Mouse (Mus musculus) forebrain, embryonic 10.5 days (tissue): ENCODE measurements around the gene Copz1. TPM values are rescaled to one million over a fixed set of nuclear protein-coding genes. Genes with fewer than 3 reads are reported as not detected.
A peak's percentile ranks its signal among the peaks of the same experiment; 100 is the strongest.
"Not testable (repeated sequence)": the region's sequence is repeated elsewhere in the genome, so short reads cannot be mapped to it uniquely, and the experiment has no call there.

Experiments used
- DNase-seq: peaks from one replicate; pipeline ENCODE4 v3.0.0-alpha.2; 2017; ENCODE audit warnings: low spot score; ENCODE audit errors: extremely low spot score
- H3K27ac ChIP-seq: fragments of 300-500 bp; sonication (generic); 2 replicates; pipeline ENCODE4 v1.5.1; 2016; ENCODE audit warnings: mild to moderate bottlenecking
- H3K27me3 ChIP-seq: fragments of 300-500 bp; sonication (generic); 2 replicates; pipeline ENCODE4 v1.6.1; 2016; ENCODE audit warnings: mild to moderate bottlenecking; ENCODE audit not compliant: poor library complexity, severe bottlenecking
- H3K36me3 ChIP-seq: fragments of 300-500 bp; sonication (generic); replicated peaks from 2 replicates; pipeline ENCODE4 v1.6.1; 2016; ENCODE audit warnings: mild to moderate bottlenecking, moderate library complexity
- H3K4me1 ChIP-seq: fragments of 300-500 bp; sonication (generic); 2 replicates; pipeline ENCODE4 v1.6.1; 2016
- H3K4me3 ChIP-seq: fragments of 300-500 bp; sonication (generic); 2 replicates; pipeline ENCODE4 v1.5.1; 2016; ENCODE audit warnings: mild to moderate bottlenecking, moderate library complexity
- H3K9me3 ChIP-seq: fragments of 300-500 bp; sonication (generic); 2 replicates; pipeline ENCODE4 v1.6.1; 2016; ENCODE audit warnings: mild to moderate bottlenecking, moderate library complexity
- WGBS: fragments of 180-500 bp; shearing (Covaris S2); methylation state at CpG from one replicate; pipeline ENCODE4 v1.1.7; 2016; 5-methylcytosine and 5-hydroxymethylcytosine counted together
- polyA plus RNA-seq: library from polyadenylated mRNA; unstranded; fragments of >200 nt; fragmentation: Nextera tagmentation; extraction: Ambion mirVana; gene quantifications from 2 replicates; pipeline ENCODE4 v1.2.1, GENCODE M21; 2016

Gene Copz1
- polyA plus RNA-seq, 1 experiment from 2014 or later, result 279 TPM

GRCm38 (mm10) chr15:103257790-103258728, 14.5 kb upstream of the Copz1 start, which contains the start of gene Nfe2:
Gene Nfe2 (minus strand): TSS chr15:103258403.
- DNase-seq, result no peak
- Histone ChIP-seq H3K4me3 (peak within 1 kb of the TSS; percentile 33), H3K36me3 (no peaks in the 10 kb centered on the region), H3K27me3 (peaks cover 47% of the 10 kb centered on the region), H3K4me1 (peaks cover 25% of the 10 kb centered on the region), H3K27ac (peak within 1 kb of the TSS; percentile 40), H3K9me3 (no peaks in the 10 kb centered on the region)
- 15% methylated on average over 15 of the region's 15 CpGs for WGBS

- H3K27ac ChIP-seq, result no peak overlapping the region
- H3K4me3 ChIP-seq, result no peak overlapping the region
- no peaks in the 10 kb centered on the region for H3K9me3 ChIP-seq
- 89% methylated on average over 5 of the region's 5 CpGs for WGBS
- peaks cover 25% of the 10 kb centered on the region for H3K4me1 ChIP-seq
- peaks cover 37% of the 10 kb centered on the region for H3K27me3 ChIP-seq
- H3K36me3 ChIP-seq, result no peaks in the 10 kb centered on the region
- DNase-seq, result no peak
These were observed 13.4 kb upstream of the Copz1 start for GRCm38 (mm10) chr15:103259162-103259561.

DNA sequence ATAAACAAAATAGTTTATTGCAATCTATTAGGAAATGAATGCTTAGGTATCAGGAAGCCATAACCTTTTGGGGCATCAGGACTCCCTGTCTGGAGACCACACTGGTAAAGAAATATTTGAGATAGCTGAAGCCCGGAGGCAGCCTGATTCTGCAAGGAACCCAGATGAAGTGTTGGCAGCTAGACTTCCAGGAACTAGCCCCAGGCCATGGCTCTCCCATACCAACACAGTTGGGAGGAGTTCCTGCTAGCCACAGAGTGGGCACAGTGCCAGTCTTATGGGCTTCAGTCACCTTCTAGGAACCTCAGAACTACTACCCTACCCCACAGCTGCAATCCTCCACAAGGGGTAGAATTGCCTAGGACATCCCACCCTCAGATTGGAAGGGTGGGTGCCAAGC, 12.5 kb upstream of the Copz1 start:
- 77% methylated on average over 1 of the region's 1 CpGs for WGBS
- DNase-seq, result no peak
- Histone ChIP-seq H3K4me3 (no peak overlapping the region), H3K27me3 (peaks cover 29% of the 10 kb centered on the region), H3K27ac (no peak overlapping the region), H3K36me3 (no peaks in the 10 kb centered on the region), H3K9me3 (no peaks in the 10 kb centered on the region), H3K4me1 (peaks cover 19% of the 10 kb centered on the region)

GRCm38 (mm10) chr15:103264794-103265193, 7.7 kb upstream of the Copz1 start:
- no peak overlapping the region for H3K4me3 ChIP-seq

DNA sequence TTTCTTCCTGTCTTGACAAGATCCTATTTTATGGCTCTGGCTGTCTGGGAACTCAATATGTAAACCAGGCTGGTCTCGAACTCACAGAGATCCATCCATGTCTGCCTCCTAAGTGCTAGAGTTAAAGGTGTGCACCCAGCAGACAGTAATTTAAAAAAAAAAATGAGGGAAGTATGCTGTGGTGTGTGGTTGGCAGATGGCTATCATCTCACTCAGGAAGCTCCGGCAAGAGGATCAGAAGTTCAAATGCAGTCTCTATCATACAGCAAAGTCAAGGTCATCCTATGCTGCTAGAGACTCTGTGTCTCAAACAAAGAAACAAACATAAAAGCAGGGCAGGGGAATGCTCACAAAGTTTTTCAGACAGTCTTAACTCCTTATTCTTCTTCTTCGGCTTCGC, 3.6 kb upstream of the Copz1 start:
- no peak for DNase-seq
- Histone ChIP-seq H3K27ac (no peak overlapping the region), H3K9me3 (no peaks in the 10 kb centered on the region), H3K4me3 (no peak overlapping the region), H3K36me3 (no peaks in the 10 kb centered on the region), H3K27me3 (no peaks in the 10 kb centered on the region), H3K4me1 (peaks cover 7% of the 10 kb centered on the region)
- whole genome bisulfite sequencing, result 91% methylated on average over 4 of the region's 4 CpGs

More at GRCm38 (mm10) chr15:103264794-103265193, 7.7 kb upstream of the Copz1 start:
- Histone ChIP-seq H3K27ac (no peak overlapping the region), H3K27me3 (no peaks in the 10 kb centered on the region), H3K4me1 (no peaks in the 10 kb centered on the region), H3K9me3 (no peaks in the 10 kb centered on the region), H3K36me3 (no peaks in the 10 kb centered on the region)
- WGBS, result 91% methylated on average over 2 of the region's 2 CpGs
- DNase-seq, result no peak

DNA sequence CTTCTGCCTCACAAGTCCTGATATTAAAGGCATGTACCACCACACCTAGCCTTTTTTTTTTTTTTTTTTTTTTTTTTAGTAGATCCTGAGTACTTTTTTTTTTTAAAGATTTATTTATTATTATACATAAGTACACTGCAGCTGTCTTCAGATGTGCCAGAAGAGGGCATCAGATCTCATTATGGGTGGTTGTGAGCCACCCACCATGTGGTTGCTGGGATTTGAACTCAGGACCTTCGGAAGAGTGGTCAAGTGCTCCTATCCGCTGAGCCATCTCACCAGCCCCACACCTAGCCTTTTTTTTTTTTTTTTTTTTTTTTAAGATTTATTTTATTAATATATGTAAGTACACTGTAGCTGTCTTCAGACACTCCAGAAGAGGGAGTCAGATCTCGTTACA, 3.4 kb downstream of the Copz1 start:
- DNase-seq, H3K27ac ChIP-seq, H3K4me3 ChIP-seq, H3K9me3 ChIP-seq, H3K27me3 ChIP-seq: not testable (repeated sequence)
- H3K4me1 ChIP-seq, result peaks cover 20% of the 10 kb centered on the region
- peaks cover 17% of the 10 kb centered on the region for H3K36me3 ChIP-seq
- WGBS, result 97% methylated on average over 3 of the region's 3 CpGs

- peaks cover 18% of the 10 kb centered on the region for H3K36me3 ChIP-seq
- peaks cover 20% of the 10 kb centered on the region for H3K4me1 ChIP-seq
- no peaks in the 10 kb centered on the region for H3K27me3 ChIP-seq
- H3K27ac ChIP-seq, result no peak overlapping the region
- WGBS, result 80% methylated on average over 7 of the region's 7 CpGs
- H3K4me3 ChIP-seq, result no peak overlapping the region
- H3K9me3 ChIP-seq, result no peaks in the 10 kb centered on the region
- no peak for DNase-seq
These were observed 5.4 kb downstream of the Copz1 start for GRCm38 (mm10) chr15:103277949-103278348.

GRCm38 (mm10) chr15:103279750-103280149, 7.2 kb downstream of the Copz1 start:
- Histone ChIP-seq H3K27ac (no peak overlapping the region), H3K9me3 (no peaks in the 10 kb centered on the region), H3K36me3 (peaks cover 21% of the 10 kb centered on the region), H3K4me1 (peaks cover 6% of the 10 kb centered on the region), H3K4me3 (no peak overlapping the region), H3K27me3 (no peaks in the 10 kb centered on the region)
- 59% methylated on average over 3 of the region's 3 CpGs for WGBS
- DNase-seq, result no peak

DNA sequence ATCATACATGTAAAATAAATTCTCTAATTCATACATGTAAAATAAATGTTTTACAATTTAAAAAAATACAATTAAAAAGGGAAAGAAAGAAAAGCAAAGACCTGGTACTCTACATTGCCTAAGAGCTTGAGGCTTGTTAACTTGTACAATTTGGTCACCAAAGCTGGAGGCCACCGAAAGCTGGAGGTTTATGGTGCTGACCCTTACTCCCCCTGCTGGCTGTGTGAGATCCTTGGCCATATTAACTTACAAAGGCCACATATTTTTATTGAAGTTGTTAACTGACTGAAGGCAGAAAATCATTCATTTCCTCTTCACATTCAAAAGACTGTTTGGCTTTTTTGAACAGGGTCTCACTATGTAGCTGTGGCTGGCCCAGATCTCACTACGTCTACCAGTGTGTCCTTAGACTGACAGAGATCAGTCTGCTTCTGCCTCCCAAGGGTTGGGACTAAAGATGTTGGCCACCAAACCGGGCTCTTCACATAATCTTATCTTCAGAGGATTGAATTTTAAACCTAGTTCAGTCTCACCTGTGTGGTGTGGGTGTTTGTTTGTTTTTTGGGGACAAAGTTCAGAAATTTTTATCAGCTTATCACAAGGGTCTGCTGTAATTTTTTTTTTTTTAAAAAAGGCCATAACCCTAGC, 8.4 kb downstream of the Copz1 start:
- peaks cover 18% of the 10 kb centered on the region for H3K4me1 ChIP-seq
- no peak overlapping the region for H3K4me3 ChIP-seq
- no peak overlapping the region for H3K27ac ChIP-seq
- DNase-seq, result no peak
- no peaks in the 10 kb centered on the region for H3K9me3 ChIP-seq
- 83% methylated on average over 3 of the region's 3 CpGs for WGBS
- H3K27me3 ChIP-seq, result no peaks in the 10 kb centered on the region
- peaks cover 21% of the 10 kb centered on the region for H3K36me3 ChIP-seq

GRCm38 (mm10) chr15:103281465-103282205, 9.1 kb downstream of the Copz1 start:
- Histone ChIP-seq H3K27me3 (no peaks in the 10 kb centered on the region), H3K4me3 (no peak overlapping the region), H3K4me1 (peaks cover 18% of the 10 kb centered on the region), H3K9me3 (no peaks in the 10 kb centered on the region), H3K27ac (no peak overlapping the region), H3K36me3 (peaks cover 23% of the 10 kb centered on the region)
- DNase-seq, result no peak
- WGBS, result 96% methylated on average over 3 of the region's 3 CpGs

DNA sequence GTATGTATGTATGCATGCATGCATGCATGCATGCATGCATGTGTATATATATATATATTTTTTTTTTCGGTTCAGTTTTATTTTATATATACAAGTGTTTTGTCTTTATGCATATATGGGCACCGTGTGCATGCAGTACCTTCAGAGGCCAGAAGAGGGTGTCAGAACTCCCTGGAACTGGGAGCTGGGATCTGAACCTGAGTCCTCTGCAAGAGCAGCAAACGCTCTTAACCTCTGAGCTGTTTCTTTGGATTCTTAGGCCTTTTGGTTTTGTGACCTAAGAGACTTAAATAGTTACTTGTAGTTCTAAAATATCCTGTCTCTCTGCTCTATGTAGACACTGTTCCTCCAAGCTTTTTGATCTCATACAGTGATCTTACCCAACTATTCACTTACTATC, 11.6 kb downstream of the Copz1 start:
- peak; percentile 63 for DNase-seq
- Histone ChIP-seq H3K4me3 (no peak overlapping the region), H3K4me1 (peaks cover 13% of the 10 kb centered on the region), H3K36me3 (peaks cover 23% of the 10 kb centered on the region), H3K9me3 (no peaks in the 10 kb centered on the region), H3K27ac (no peak overlapping the region), H3K27me3 (no peaks in the 10 kb centered on the region)
- 60% methylated on average over 3 of the region's 3 CpGs for WGBS

DNA sequence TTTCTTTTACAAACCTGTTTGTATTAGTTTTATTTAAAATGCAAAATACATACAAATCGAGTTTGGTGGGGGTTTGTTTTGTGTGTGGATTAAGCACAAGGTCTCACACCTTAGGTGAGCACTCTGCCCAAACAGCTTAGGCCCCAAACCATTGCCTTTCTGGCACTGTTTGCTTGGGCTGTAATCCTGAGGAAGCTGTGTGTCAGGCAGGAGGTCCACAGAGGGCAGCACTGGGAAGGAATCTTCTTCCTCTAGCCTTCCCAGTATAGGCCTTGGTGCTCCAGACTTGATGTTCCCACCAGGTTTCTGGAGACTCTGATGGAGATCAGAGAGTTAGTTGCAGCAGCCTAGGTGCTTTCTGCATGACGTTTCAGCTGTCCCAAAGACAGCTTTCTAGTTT, 12.1 kb downstream of the Copz1 start:
- Histone ChIP-seq H3K27ac (peak overlapping the region; percentile 26; the same call in 1 of the 2 replicates), H3K36me3 (peaks cover 28% of the 10 kb centered on the region), H3K27me3 (no peaks in the 10 kb centered on the region), H3K9me3 (no peaks in the 10 kb centered on the region), H3K4me1 (peaks cover 17% of the 10 kb centered on the region), H3K4me3 (no peak overlapping the region)
- 52% methylated on average over 2 of the region's 2 CpGs for WGBS
- DNase-seq, result no peak
